Mouse (Mus musculus): Measurements from ENCODE around the gene Otop3.
"Not testable (repeated sequence)": the region's sequence is repeated elsewhere in the genome, so short reads cannot be mapped to it uniquely, and the experiment has no call there.

The Otop3 gene

GRCm38 (mm10) chr11:115367395-115367944 lies 32.9 kb downstream of the Otop3 start, which contains the start of gene Hid1:
TSS of gene Hid1 (minus strand) at chr11:115367756.
- peak; percentile 72 for DNase-seq

- no peak for DNase-seq
Measured at GRCm38 (mm10) chr11:115370368-115370767, 35.8 kb downstream of the Otop3 start.

- no peak for DNase-seq
Measured at GRCm38 (mm10) chr11:115371354-115371753, 36.8 kb downstream of the Otop3 start.

- DNase-seq: no peak
Measured at GRCm38 (mm10) chr11:115372015-115372414, 37.5 kb downstream of the Otop3 start.

- DNase-seq: no peak
Measured at GRCm38 (mm10) chr11:115372737-115373136, 38.2 kb downstream of the Otop3 start.

GRCm38 (mm10) chr11:115373805-115374694 lies 39.5 kb downstream of the Otop3 start:
- DNase-seq: peak; percentile 84

GRCm38 (mm10) chr11:115374695-115375425 lies 40.3 kb downstream of the Otop3 start:
- no peak for DNase-seq

GRCm38 (mm10) chr11:115376722-115377121 lies 42.2 kb downstream of the Otop3 start:
- no peak for DNase-seq

- no peak for DNase-seq
Measured at GRCm38 (mm10) chr11:115377254-115377653, 42.7 kb downstream of the Otop3 start.

- no peak for DNase-seq
Measured at GRCm38 (mm10) chr11:115377854-115378253, 43.3 kb downstream of the Otop3 start.

GRCm38 (mm10) chr11:115381276-115381675 lies 46.7 kb downstream of the Otop3 start:
- DNase-seq: no peak

GRCm38 (mm10) chr11:115381743-115382539 lies 47.4 kb downstream of the Otop3 start, which contains the start of gene Cdr2l:
TSS of gene Cdr2l (plus strand) at chr11:115381916.
- DNase-seq: peak; percentile 84

- no peak for DNase-seq
Measured at GRCm38 (mm10) chr11:115382891-115383290, 48.4 kb downstream of the Otop3 start.

GRCm38 (mm10) chr11:115383701-115384474 lies 49.4 kb downstream of the Otop3 start:
- peak; percentile 63 for DNase-seq

- DNase-seq: no peak
Measured at GRCm38 (mm10) chr11:115384587-115384986, 50.1 kb downstream of the Otop3 start.

GRCm38 (mm10) chr11:115386859-115387258 lies 52.3 kb downstream of the Otop3 start:
- DNase-seq: not testable (repeated sequence)

- no peak for DNase-seq
Measured at GRCm38 (mm10) chr11:115391358-115391757, 56.8 kb downstream of the Otop3 start.

- no peak for DNase-seq
Measured at GRCm38 (mm10) chr11:115393721-115394325, 59.3 kb downstream of the Otop3 start.

Measured in right cerebral cortex, postnatal 4 days (tissue).